Mouse (Mus musculus): ENCODE measurements at regions not wholly inside any gene's neighbourhood (a gene's known extent, or its start where the extent isn't known, plus 50 kb on each side); places are given as distances from the start of the nearest gene placed in this dataset.

DNA sequence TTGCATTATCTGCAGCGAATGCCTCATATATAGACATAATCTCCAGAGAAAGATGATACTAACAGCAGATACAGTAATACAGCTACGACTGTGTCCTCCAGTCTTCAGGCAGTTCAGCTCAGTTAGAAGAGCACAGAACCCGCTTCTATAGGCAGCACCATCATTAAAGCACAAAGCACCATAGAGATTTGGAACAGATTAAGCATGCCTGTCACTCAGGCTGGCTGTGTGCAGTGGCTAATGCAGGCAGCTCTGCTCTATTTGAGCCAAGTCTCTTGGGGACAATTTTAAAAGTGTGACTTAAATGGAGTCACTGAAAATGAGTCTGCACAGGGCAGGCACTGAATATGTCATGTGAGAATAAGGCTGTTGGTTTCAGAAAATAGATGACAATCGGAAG is 1660.7 kb upstream of the Flrt2 start:
- H3K27ac ChIP-seq (ENCODE audit: insufficient read depth, low read depth) = no peak overlapping the region
- H3K4me1 ChIP-seq (ENCODE audit: control insufficient read depth in 1 of 2, insufficient read depth in 2 of 2) = no peaks in the 10 kb centered on the region
- no peaks in the 10 kb centered on the region for H3K36me3 ChIP-seq (replicated peaks in 1 of 2; ENCODE audit: control insufficient read depth in 1 of 2, insufficient read depth in 1 of 2, low read length in 1 of 2)
- no peaks in the 10 kb centered on the region for H3K79me2 ChIP-seq (replicated peaks; ENCODE audit: control insufficient read depth, extremely low read depth, insufficient read depth, poor library complexity, severe bottlenecking)
- in situ Hi-C loops (cut with MboI; ENCODE audit: low pct_ligation_motif_present, low pct_unique_long_range_greater_than_20kb, low sequenced_read_pairs) = no loop called here
- no peaks in the 10 kb centered on the region for H3K27me3 ChIP-seq (replicated peaks)
- no peak for DNase-seq (ENCODE audit: extremely low read depth)
- peaks cover 9% of the 10 kb centered on the region for H3K9me3 ChIP-seq (replicated peaks; ENCODE audit: low read length)
- H3K9ac ChIP-seq (ENCODE audit: insufficient read depth, low read depth) = no peak overlapping the region
- H3K4me2 ChIP-seq (ENCODE audit: insufficient read depth, low read depth, poor library complexity, severe bottlenecking) = no peak overlapping the region
- TF ChIP-seq POLR2A (IDR thresholded peaks at IDR 0.05; ENCODE audit: low read depth, low read length) (no peak), UBTF (IDR thresholded peaks at IDR 0.05; ENCODE audit: low read depth, low read length) (no peak), USF2 (conservative IDR thresholded peaks at IDR 0.05; ENCODE audit: low read depth, low read length) (no peak), PAX5 (IDR thresholded peaks at IDR 0.05; ENCODE audit: low read length) (no peak), NELFE (IDR thresholded peaks at IDR 0.05; ENCODE audit: low read depth, low read length) (no peak), SMC3 (IDR thresholded peaks at IDR 0.05; ENCODE audit: low read depth, low read length) (no peak), MAZ (IDR thresholded peaks at IDR 0.05; ENCODE audit: low read depth, low read length) (no peak), TCF12 (IDR thresholded peaks at IDR 0.05; ENCODE audit: low read depth, low read length) (no peak), RAD21 (IDR thresholded peaks at IDR 0.05; ENCODE audit: low read depth, low read length) (no peak), ZC3H11A (IDR thresholded peaks at IDR 0.05; ENCODE audit: low read depth, low read length) (no peak), IRF4 (IDR thresholded peaks at IDR 0.05; ENCODE audit: low read depth, low read length) (no peak), JUND (conservative IDR thresholded peaks at IDR 0.05; ENCODE audit: low read depth, low read length) (no peak), EP300 (IDR thresholded peaks at IDR 0.05; ENCODE audit: low read length) (no peak), SIN3A (IDR thresholded peaks at IDR 0.05; ENCODE audit: low read length) (no peak), MAX (IDR thresholded peaks at IDR 0.05; ENCODE audit: low read length) (no peak), NRF1 (IDR thresholded peaks at IDR 0.05; ENCODE audit: low read depth, low read length) (no peak), ZMIZ1 (IDR thresholded peaks at IDR 0.05; ENCODE audit: low read depth, low read length) (no peak)
- dilution Hi-C loops (cut with MboI; ENCODE audit: extremely low pct_ligation_motif_present, extremely low pct_unique_long_range_greater_than_20kb, low sequenced_read_pairs) = no loop called here
- H3K4me3 ChIP-seq (replicated peaks in 1 of 3; ENCODE audit: low read depth in 2 of 3, low read length in 2 of 3, poor library complexity in 1 of 3) = no peak overlapping the region

DNA sequence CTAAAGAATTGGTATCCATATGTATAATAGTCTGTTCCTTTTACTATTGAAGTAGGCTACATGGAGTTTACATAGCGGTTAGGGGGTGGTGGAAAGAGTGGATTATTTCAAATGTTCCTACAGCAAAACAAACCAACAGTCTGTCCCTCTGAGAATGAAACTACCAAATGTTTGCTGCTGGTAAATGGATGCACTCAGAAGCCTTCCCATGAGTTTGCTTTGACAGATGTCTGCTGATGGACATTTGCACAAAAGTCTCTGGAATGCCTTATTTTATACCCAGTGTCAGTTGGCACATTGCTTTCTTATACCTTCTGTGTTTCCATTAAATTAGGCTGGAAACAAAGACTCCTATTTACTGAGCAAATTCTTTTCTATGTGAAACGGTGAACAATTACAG is 1644.1 kb upstream of the Flrt2 start:
- H3K9me3 ChIP-seq (replicated peaks; ENCODE audit: low read length) = peaks cover 20% of the 10 kb centered on the region
- TF ChIP-seq PAX5 (IDR thresholded peaks at IDR 0.05; ENCODE audit: low read length) (no peak), POLR2A (IDR thresholded peaks at IDR 0.05; ENCODE audit: low read depth, low read length) (no peak), MAZ (IDR thresholded peaks at IDR 0.05; ENCODE audit: low read depth, low read length) (no peak), MEF2A (IDR thresholded peaks at IDR 0.05; ENCODE audit: borderline replicate concordance, low read depth, low read length) (no peak), ZC3H11A (IDR thresholded peaks at IDR 0.05; ENCODE audit: low read depth, low read length) (no peak), POLR2AphosphoS2 (IDR thresholded peaks at IDR 0.05; ENCODE audit: low read depth, low read length) (no peak), UBTF (IDR thresholded peaks at IDR 0.05; ENCODE audit: low read depth, low read length) (no peak), CHD1 (IDR thresholded peaks at IDR 0.05; ENCODE audit: low read depth, low read length) (no peak), ZKSCAN1 (IDR thresholded peaks at IDR 0.05; ENCODE audit: borderline replicate concordance, low read depth, low read length) (no peak), ZNF384 (IDR thresholded peaks at IDR 0.05; ENCODE audit: low read depth, low read length) (no peak), ZMIZ1 (IDR thresholded peaks at IDR 0.05; ENCODE audit: low read depth, low read length) (no peak), MXI1 (IDR thresholded peaks at IDR 0.05; ENCODE audit: low read depth, low read length) (no peak), NRF1 (IDR thresholded peaks at IDR 0.05; ENCODE audit: low read depth, low read length) (no peak), JUN (IDR thresholded peaks at IDR 0.05; ENCODE audit: insufficient read depth, low read depth, low read length) (no peak), SIN3A (IDR thresholded peaks at IDR 0.05; ENCODE audit: low read length) (no peak), CHD2 (IDR thresholded peaks at IDR 0.05; ENCODE audit: low read length) (no peak), MYC (IDR thresholded peaks at IDR 0.05; ENCODE audit: low read depth, low read length) (no peak), EP300 (IDR thresholded peaks at IDR 0.05; ENCODE audit: low read length) (no peak)
- H3K4me3 ChIP-seq (replicated peaks in 1 of 3; ENCODE audit: low read depth in 2 of 3, low read length in 2 of 3, poor library complexity in 1 of 3) = no peak overlapping the region
- no peak overlapping the region for H3K27ac ChIP-seq (ENCODE audit: insufficient read depth, low read depth)
- in situ Hi-C loops (cut with MboI; ENCODE audit: low pct_ligation_motif_present, low pct_unique_long_range_greater_than_20kb, low sequenced_read_pairs) (no loop called here), dilution Hi-C loops (cut with MboI; ENCODE audit: extremely low pct_ligation_motif_present, extremely low pct_unique_long_range_greater_than_20kb, low sequenced_read_pairs) (no loop called here)
- no peak overlapping the region for H3K9ac ChIP-seq (ENCODE audit: insufficient read depth, low read depth)
- H3K79me2 ChIP-seq (replicated peaks; ENCODE audit: control insufficient read depth, extremely low read depth, insufficient read depth, poor library complexity, severe bottlenecking) = no peaks in the 10 kb centered on the region
- H3K27me3 ChIP-seq (replicated peaks) = no peaks in the 10 kb centered on the region
- no peak for DNase-seq (ENCODE audit: extremely low read depth)
- no peaks in the 10 kb centered on the region for H3K4me1 ChIP-seq (ENCODE audit: control insufficient read depth in 1 of 2, insufficient read depth in 2 of 2)
- H3K4me2 ChIP-seq (ENCODE audit: insufficient read depth, low read depth, poor library complexity, severe bottlenecking) = no peak overlapping the region
- H3K36me3 ChIP-seq (replicated peaks in 1 of 2; ENCODE audit: control insufficient read depth in 1 of 2, insufficient read depth in 1 of 2, low read length in 1 of 2) = no peaks in the 10 kb centered on the region
